Mouse (Mus musculus): ENCODE data around the gene Wwox. TPM values are rescaled to one million over a fixed set of nuclear protein-coding genes. Genes with fewer than 3 reads are reported as not detected.

Gene Wwox
- total RNA-seq, 2 experiments from 2014 or later = 12.5 to 12.9 TPM

DNA sequence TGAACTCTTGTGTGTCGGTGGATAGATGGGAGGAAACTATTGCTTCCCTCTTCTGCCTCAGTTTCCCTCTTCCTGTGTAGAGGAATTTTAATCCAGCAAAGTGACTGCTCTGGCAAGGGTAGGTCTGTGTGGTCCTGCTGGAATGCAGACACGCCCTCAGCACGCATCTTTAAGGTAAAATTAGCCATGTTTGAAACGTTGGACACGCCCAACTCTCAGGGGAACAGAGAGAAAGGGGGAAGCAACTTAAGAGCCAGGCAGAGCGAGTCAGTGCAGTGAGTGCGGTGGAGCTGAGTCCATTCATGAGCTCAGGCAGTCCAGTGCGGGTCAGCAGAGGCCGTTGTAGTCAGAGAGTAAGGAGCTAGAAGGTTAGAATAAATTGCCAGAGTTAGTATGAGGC is 596.6 kb downstream of the Wwox start:
- intact Hi-C loops (cut with DNase I) = no loop called here
- no peak for DNase-seq

DNA sequence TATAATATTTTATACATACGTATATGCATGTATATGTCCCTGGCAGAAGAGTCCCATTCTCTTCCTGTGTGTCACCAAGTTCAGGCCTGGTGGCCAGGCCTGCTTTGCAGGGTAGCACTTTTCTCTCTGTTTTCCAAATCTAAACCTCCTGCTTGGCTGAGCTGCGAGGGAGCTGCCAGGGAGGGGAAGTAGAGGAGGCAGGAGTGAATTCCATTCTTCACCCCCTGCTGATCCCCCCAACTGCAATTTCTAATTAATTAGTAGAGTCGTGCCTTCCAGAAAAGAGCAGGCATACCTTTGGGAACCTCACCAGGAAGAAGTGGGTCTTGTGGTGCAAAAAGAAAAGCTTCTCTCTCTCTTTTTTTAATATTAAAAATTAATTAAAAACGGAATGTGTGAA is 599.0 kb downstream of the Wwox start:
- intact Hi-C loops (cut with DNase I) = no loop called here
- DNase-seq = no peak

DNA sequence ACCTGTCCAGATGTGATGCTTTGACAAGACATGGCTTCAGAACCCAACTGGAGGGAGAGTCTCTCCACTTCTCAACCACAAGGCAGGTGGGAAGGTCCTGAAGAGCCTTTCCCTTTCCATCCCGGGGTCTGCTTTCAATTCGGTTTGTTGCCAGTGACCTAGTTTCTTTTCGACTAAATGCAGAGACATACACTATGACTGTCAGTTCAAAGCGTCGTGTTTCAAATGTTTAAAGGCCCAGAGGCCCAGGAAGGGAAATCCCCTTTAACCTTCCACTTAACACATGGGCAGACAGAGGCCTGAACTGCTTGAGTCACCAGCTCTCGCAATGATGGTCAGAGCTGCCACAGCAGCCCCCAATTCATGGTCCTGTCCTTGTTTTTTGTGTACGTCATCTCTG is 606.3 kb downstream of the Wwox start:
- intact Hi-C loops (cut with DNase I) = no loop called here
- no peak for DNase-seq

DNA sequence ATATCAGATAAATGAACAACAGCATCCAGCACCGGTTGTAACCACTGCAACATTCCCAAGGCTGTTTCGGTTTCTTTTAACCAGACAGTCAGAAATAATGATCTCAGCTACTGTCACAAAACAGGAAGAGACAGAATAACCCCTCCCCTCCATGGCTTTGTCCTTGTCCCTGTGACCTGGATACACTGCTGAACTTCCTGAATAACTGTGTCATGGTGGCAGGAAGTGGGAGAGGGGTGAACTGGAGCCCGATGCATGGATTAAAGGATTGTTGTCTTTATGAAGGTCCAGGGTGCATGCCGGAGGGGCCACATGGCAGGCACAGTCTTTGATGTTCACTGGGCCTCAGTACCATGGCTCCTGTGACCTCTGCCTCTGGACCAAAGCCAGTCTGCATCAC is 607.0 kb downstream of the Wwox start:
- no peak for DNase-seq
- intact Hi-C loops (cut with DNase I) = no loop called here

DNA sequence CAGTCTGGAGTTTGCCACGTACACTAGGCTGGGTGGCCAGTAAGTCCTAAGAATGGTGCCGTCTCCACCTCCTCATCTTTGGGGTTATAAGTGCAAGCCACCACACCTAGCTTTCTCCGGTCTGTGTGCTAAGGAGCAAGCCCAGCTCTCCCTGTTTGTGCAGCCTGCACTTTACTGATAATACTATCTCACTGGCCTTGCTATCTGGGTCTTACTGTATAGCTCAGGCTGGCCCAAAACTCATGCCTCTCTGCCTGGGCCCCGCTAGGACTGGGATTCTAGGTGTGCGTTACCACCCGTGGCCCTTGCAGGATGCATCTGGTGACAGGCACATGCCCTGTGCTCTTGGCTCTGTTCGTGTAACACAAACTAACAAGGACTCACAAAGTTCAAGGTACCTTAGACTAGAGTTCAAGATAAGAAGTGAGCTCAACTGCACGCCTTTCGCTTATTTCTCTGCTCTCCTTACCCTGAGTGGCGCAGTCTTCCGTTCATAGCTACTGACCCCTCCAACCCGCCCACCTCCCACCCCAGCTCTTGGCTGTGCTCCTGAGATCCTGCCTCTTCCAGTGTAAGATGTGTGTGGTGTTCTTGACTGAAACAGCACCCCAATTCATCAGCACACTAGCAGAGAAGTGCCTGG is 618.9 kb downstream of the Wwox start:
- intact Hi-C loops (cut with DNase I) = no loop called here
- DNase-seq = no peak

DNA sequence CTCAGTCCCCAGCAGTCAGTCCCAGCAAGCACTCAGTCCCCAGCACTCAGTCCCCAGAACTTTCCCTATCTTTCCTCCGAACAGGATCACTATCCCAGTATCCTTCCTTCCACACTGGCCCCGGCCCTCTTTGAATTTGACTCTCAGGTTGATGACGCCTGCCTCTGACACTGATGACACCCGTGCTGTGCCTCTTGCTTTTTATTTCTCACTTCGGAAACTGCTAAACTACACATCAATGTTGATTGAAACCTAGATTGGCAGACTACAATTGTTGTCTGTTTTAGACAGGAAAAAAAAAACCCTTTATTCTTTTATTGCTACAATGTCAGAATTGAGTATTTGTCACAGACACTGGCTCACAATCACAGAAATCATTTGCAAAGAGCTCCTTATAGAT is 624.2 kb downstream of the Wwox start:
- intact Hi-C loops (cut with DNase I) = no loop called here
- DNase-seq = no peak

DNA sequence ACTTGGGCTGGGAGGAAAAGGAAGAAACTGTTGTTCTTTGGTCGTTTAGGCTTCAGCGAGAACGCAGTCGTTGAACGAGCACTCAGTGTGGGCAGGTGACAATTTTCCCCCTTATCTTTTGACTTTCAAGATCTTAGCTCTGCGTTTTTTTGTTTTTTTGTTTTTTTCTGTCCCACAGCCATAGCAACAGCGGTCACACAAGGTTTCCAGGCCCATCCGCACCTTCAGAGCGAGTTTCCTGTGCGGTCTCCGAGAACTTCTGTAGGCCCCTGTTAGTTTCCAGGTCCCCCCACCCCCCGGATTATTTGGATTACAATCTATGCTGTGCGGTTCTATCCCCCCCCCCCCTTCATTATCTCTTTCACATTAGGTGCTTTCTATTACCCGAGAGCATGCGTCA is 625.2 kb downstream of the Wwox start:
- no peak for DNase-seq
- intact Hi-C loops (cut with DNase I) = no loop called here

DNA sequence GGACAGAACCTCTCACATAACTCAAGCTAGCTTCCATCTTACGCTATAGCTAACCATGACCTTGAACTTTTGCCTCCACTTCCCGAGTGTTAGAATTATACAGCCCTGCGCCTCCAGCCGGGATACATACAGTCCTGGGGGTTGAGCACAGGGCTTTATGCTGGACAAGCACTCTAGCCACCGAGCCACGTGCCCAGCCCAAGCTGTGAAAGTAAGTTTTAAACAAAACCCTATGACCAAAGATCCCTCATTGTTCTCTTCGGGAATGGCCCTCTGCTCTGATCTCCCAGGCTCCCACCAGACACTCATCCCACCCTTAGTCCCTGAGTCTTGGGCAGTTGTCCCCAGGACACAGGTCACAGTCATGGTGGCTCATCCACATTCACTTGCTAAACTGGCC is 625.9 kb downstream of the Wwox start:
- intact Hi-C loops (cut with DNase I) = no loop called here
- DNase-seq = no peak

DNA sequence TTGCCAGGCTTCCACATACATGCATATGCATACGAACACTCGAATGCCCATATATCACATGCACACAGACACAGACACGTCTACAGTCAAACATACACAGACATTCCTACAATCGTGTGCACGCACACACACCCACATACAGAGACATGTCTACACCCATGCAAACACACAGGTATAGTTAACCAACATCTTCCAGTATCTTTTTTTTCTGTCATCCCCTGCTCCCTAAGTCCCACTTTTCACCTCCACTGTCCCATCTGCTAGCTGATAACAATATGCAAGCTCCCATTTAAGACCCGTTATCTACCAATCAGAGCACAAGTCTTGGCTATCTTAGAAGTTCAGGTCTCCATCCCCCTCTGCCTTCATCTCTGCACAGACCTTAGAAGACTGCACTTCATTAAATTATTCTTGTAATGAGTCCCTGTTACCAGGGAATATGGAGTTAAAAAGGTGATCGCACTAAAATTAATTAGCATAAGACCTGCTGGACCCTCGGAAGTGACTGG is 627.1 kb downstream of the Wwox start:
- intact Hi-C loops (cut with DNase I) = no loop called here
- DNase-seq = no peak

DNA sequence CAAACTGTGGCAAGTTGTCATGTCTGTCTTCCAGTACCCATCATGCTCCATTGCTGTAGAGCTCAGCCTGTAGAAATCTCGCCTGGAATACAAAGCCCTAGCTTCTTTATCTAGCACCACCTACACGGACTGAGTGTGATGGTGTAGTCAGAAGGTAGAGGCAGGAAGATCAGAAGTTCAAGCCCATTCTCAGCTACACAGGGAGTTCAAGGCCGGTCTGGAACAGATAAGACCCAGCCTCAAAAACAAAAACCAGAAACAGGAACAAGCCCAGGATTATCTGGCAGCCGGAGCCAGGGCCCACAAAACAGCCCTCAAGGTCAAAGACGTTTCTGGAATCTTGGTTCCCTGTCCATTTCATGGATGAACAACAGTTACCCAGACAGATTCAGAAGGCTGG is 629.3 kb downstream of the Wwox start:
- intact Hi-C loops (cut with DNase I) = no loop called here
- DNase-seq = no peak

DNA sequence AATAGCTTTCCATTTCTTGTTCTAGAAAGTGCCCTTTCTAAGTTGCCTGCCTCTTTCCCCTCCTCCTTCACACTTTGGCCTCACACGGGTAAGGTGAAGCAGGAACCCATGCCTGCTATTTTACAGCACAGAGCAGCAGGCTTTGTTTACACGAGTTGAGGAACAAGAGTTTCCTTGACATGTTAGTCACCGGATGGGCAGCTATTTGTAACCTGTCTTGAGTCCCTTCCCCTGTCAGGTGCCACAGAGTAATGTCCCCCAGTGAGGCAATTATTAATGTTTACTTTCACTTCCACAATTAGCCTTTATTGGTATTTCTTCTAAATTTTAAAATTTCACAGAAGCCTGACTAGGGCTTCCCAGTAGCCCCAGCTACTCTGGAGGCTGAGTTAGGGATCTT is 630.8 kb downstream of the Wwox start:
- no peak for DNase-seq
- intact Hi-C loops (cut with DNase I) = no loop called here

DNA sequence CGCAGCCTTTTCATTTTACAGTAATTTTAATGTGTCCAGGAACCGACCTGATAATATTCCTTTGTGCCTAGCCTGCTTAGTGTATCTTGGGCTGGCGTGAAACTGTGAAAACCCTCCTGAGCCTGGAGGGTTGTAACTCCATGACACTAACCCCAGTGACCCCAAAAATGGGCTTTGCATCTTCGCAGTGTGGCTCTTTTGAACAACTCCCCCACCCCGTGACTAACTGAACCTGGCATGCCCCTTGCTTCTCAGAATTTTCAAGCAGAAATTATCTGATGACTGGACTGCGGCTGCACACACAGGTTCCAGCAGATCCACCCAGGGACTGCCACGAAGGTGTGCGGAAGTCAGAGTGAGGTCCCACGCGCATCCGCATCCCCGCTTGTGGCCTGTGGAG is 631.8 kb downstream of the Wwox start:
- no peak for DNase-seq

DNA sequence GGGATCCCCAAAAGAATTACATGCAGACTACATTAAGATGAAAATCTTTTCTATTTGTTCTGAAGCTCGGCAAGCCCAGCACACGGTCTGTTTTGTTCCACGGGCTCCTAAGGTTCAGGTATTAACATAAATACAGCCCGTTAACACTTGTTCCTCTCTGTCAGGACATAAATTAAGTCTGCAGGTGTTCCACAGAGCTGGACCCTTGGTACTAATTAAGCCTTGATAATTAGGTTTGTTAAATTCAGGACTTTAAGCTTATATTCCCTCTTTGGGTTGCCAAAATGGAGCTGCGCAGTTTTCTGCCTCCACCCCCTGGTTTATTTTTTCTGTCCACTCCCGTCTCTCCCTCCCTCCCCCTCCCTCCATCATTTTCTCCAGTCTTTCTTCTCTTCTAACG is 638.8 kb downstream of the Wwox start:
- intact Hi-C loops (cut with DNase I) = no loop called here
- DNase-seq = no peak

More for the DNA sequence above, 631.8 kb downstream of the Wwox start:
- intact Hi-C loops (cut with DNase I) = no loop called here

DNA sequence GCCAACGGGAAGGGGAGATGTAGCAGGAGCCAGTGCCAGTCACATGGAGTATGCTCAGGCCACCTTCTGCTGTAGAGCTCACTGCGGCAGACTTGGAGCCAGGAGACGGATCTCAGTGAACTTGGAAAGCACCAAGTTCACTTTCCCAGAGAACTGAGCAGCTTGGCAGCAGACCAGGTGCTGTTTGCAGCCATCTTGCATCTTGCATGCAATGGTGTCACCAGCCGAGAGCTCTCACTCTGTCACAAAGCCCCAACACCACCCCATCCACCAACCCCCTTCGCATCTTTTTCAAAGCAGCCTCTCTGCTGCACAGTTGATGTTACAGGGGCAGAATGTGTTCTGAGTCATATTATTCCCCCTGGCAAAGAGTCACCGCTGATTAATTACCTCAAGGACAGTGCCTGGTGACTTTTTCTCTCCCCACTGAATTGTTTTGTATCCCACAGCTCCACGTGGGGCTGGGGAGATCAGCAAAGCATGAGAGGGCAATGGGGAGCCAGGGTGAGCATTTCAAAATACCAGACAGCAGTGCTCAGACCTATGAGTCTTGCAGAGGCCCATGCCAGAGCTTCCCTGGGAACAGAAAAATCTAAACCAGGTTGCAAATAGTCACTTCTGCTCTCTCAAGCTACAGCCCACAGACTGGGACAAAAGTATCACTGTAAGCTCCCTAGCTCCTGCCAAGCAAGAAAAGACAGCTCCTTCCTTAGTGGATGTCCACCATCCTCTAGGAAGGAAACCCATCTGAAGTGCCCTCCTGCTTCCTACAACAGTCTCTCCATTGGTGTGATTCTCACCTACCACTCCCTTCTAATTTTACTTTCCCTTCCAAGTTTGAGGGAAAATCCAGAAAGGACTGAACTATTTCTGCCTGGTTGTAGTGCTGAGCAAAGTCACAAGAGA is 642.1 kb downstream of the Wwox start:
- intact Hi-C loops (cut with DNase I) = no loop called here
- DNase-seq = peak; percentile 53

DNA sequence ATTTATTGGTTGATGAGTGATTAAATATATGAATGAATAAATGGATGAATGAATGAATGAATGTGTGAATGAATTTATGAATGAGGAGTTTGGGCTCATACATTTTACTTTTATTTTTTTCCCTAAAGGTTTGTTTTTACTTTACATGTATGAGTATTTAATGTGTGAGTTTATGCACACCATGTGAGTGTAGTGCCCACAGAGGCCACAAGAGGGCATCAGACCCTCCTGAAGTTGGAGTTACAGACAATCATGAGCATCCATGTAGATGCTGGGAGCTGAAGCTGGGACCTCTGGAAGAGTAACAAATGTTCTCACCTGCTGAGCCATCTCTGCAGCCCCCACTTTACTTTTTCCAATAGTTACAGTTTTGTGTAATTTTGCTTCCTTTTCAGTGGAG is 648.7 kb downstream of the Wwox start:
- DNase-seq = no peak
- intact Hi-C loops (cut with DNase I) = no loop called here

DNA sequence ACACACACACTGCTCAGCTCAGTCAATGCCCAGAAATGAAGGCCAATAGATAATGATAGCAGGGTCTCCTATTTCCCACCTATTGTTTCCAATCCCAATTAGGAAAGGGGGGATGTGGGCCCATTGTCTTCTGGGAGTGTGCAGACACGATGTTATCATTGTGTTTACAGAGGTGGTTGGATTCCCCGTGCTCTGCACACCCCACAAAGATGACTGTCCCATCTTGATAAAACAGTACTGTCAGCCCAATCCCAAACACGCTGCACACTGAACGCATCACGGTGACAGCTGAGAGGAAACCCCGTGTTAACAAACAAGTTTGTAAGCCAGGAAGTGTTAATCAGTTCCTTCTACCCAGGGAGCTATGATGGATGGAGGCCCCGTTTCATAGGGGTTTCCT is 650.3 kb downstream of the Wwox start:
- intact Hi-C loops (cut with DNase I) = no loop called here
- DNase-seq = no peak

DNA sequence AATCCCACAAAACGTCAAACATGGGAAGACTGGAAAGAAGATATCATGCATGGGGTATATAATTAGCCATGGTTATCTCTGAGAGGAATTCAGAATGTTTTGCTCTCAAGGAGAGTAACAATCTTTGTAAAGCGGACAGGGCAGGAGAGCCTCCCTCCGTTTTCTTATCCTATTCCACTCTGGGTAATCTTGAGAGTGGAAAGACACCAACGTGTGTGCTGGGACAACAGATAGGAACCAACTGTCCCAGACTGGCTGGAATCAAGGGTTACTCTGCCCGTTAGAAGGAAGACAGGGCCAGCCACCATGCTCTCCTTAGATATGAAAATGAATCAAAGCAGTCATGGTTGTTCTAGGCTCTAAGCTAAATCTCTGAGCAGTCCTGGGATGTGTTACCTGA is 650.7 kb downstream of the Wwox start:
- no peak for DNase-seq
- intact Hi-C loops (cut with DNase I) = no loop called here

DNA sequence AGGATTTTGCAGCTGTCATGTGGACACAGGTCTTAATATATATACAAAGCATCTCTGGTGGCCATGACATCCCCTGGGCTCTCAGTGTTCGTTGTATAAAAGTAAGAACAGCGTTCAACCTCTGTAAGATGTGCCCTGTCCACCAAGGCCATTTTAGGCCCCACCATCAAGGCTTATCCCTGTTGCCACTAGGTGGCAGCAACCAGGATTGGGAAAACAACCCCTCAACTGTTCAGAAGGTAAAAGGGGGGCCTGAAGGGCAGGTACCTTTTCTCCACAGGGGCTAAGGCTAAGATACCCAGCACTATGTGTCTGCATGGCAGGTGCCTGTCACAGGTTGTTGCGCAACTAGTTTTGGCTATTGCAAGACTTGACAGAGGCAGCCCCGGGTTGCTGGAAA is 656.1 kb downstream of the Wwox start:
- intact Hi-C loops (cut with DNase I) = no loop called here
- DNase-seq = peak; percentile 20

DNA sequence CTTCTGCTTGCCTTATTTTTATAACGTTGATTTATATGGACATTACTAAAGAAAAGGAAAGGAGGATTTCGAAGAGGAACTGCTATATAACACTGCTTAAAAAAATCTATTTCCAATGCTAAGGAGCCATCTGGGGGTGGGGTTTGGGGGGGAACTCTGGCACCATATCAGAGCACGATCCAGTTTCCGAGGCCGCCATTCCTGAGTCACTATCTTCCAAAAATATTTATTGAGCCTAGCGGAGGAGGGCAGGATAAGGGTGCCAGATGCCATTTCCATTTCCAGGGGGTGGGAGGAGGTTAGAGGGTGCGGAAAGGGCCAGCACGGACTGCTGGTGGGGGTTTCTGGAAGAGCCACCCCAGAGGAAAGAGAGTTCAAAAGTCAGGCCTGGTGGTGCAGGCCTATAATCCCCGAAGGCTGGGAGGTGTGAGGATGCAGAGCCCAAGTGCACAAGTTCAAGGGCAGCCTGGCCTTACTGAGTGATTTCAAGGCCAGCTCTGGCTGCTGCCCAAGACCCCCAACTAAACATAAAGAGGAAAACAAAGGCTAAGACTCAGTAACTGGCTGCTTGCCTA is 658.6 kb downstream of the Wwox start:
- intact Hi-C loops (cut with DNase I) = no loop called here
- no peak for DNase-seq

DNA sequence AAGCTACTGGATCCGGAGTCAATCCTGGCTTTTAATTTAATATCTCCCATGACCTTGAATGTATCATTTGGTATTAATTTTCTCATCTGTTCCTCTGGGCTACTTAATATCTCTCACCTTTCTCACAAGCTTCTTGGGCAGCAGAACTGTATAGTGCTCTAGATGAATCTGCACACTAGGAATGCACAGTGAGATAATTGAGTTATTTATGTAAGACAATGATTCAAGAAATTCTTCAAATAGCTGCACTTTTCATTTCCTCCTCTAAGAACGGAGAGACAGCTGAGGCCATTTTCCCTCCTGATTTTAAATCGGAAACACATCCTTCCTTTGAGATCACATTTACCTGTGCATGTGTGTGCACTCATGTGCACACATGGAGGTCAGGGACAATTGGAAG is 669.9 kb downstream of the Wwox start:
- DNase-seq = no peak
- intact Hi-C loops (cut with DNase I) = no loop called here

DNA sequence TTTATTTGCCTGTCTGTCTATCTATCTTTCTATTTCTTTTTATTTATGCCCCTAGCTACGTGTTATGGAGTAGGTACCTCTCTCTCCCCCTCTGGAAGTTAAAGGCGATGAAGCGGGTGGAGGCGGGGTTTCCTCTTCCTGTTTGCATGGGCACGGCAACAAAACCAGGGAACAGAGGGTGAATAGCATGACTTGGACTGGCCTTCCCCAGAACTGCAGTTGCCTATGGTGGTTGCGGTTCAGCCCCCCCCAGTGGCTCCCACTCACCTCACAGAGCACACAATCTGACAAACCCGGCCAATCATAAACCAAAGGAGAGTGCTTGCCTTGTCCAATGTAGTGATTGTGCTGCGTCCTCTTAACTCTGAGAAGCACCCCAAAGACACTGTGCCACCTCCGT is 671.0 kb downstream of the Wwox start:
- DNase-seq = no peak
- intact Hi-C loops (cut with DNase I) = no loop called here

DNA sequence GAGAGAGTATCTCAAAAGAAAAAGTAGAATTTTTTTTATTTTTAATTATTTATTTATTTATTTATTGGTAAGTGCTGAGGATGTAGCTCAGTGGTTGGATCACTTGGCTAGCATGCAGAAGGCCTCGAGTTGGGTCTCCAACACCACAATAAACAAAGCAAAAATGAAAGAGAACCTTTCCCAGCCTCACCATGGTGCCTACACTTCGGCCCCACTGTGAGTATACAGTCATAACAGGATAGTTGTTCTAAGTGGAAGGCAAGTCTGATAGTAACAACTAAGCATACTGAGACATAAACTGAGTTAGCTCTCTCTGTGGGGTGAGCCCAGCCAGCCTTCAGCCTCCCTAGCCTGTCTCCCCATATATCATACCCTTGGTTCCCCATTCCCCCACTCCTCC is 672.6 kb downstream of the Wwox start:
- intact Hi-C loops (cut with DNase I) = no loop called here

More for the DNA sequence above, 672.6 kb downstream of the Wwox start:
- DNase-seq = no peak
